Mouse (Mus musculus): ENCODE data around the gene Lrtm2. TPM values are rescaled to one million over a fixed set of nuclear protein-coding genes. Genes with fewer than 3 reads are reported as not detected.
A peak's percentile ranks its signal among the peaks of the same experiment; 100 is the strongest.

Lrtm2 gene
- polyA plus RNA-seq, 1 experiment from 2014 or later: 0.05 TPM

- Histone ChIP-seq H3K4me3 (ENCODE audit: control insufficient read depth in 1 of 2, insufficient read depth in 1 of 2, low read depth in 1 of 2, low read length in 2 of 2) (no peak overlapping the region), H3K4me1 (ENCODE audit: control insufficient read depth in 2 of 2, insufficient read depth in 2 of 2, low read length in 2 of 2) (peaks cover 7 to 17% of the 10 kb centered on the region in 2 experiments; a peak in 3 of 4 replicates), H3K36me3 (ENCODE audit: control insufficient read depth, insufficient read depth, low read length) (no peaks in the 10 kb centered on the region), H3K4me2 (ENCODE audit: low read length) (peak overlapping the region; percentile 27; the same call in 1 of the 2 replicates), H3K27me3 (ENCODE audit: control insufficient read depth, insufficient read depth, low read length) (peaks cover 83% of the 10 kb centered on the region), H3K27ac (replicated peaks in 1 of 2; ENCODE audit: control insufficient read depth in 1 of 2, insufficient read depth in 1 of 2, low read depth in 2 of 2, low read length in 2 of 2) (no peak overlapping the region), H3K9me3 (ENCODE audit: control insufficient read depth, low read length) (no peaks in the 10 kb centered on the region), H3K9ac (ENCODE audit: low read length) (no peak overlapping the region)
- WGBS: 3% methylated on average over 11 of the region's 11 CpGs
- ATAC-seq (ENCODE audit: insufficient number of reproducible peaks, insufficient read depth, low FRiP score, low read depth): no peak
Observed at GRCm38 (mm10) chr6:119328521-119329115, 1.9 kb downstream of the Lrtm2 start.

- Histone ChIP-seq H3K4me1 (ENCODE audit: control insufficient read depth in 2 of 2, insufficient read depth in 2 of 2, low read length in 2 of 2) (peaks cover 7 to 17% of the 10 kb centered on the region in 2 experiments; a peak in 3 of 4 replicates), H3K9me3 (ENCODE audit: control insufficient read depth, low read length) (no peaks in the 10 kb centered on the region), H3K4me3 (ENCODE audit: control insufficient read depth in 1 of 2, insufficient read depth in 1 of 2, low read depth in 1 of 2, low read length in 2 of 2) (no peak overlapping the region), H3K36me3 (ENCODE audit: control insufficient read depth, insufficient read depth, low read length) (no peaks in the 10 kb centered on the region), H3K27ac (replicated peaks in 1 of 2; ENCODE audit: control insufficient read depth in 1 of 2, insufficient read depth in 1 of 2, low read depth in 2 of 2, low read length in 2 of 2) (no peak overlapping the region), H3K9ac (ENCODE audit: low read length) (no peak overlapping the region), H3K27me3 (ENCODE audit: control insufficient read depth, insufficient read depth, low read length) (peaks cover 83% of the 10 kb centered on the region), H3K4me2 (ENCODE audit: low read length) (no peak overlapping the region)
- 29% methylated on average over 7 of the region's 7 CpGs for WGBS
- ATAC-seq (ENCODE audit: insufficient number of reproducible peaks, insufficient read depth, low FRiP score, low read depth): no peak
Observed at GRCm38 (mm10) chr6:119326541-119326940, 4.0 kb downstream of the Lrtm2 start.

GRCm38 (mm10) chr6:119325978-119326377, 4.6 kb downstream of the Lrtm2 start:
- H3K4me3 ChIP-seq (ENCODE audit: control insufficient read depth in 1 of 2, insufficient read depth in 1 of 2, low read depth in 1 of 2, low read length in 2 of 2): no peak overlapping the region
- no peak for ATAC-seq (ENCODE audit: insufficient number of reproducible peaks, insufficient read depth, low FRiP score, low read depth)
- no peaks in the 10 kb centered on the region for H3K9me3 ChIP-seq (ENCODE audit: control insufficient read depth, low read length)
- 57% methylated on average over 6 of the region's 6 CpGs for whole genome bisulfite sequencing
- no peak overlapping the region for H3K27ac ChIP-seq (replicated peaks in 1 of 2; ENCODE audit: control insufficient read depth in 1 of 2, insufficient read depth in 1 of 2, low read depth in 2 of 2, low read length in 2 of 2)
- H3K9ac ChIP-seq (ENCODE audit: low read length): no peak overlapping the region
- peaks cover 83% of the 10 kb centered on the region for H3K27me3 ChIP-seq (ENCODE audit: control insufficient read depth, insufficient read depth, low read length)
- H3K36me3 ChIP-seq (ENCODE audit: control insufficient read depth, insufficient read depth, low read length): no peaks in the 10 kb centered on the region
- H3K4me1 ChIP-seq (ENCODE audit: control insufficient read depth in 2 of 2, insufficient read depth in 2 of 2, low read length in 2 of 2): peaks cover 7 to 17% of the 10 kb centered on the region in 2 experiments; a peak in 3 of 4 replicates
- no peak overlapping the region for H3K4me2 ChIP-seq (ENCODE audit: low read length)

- H3K27me3 ChIP-seq (ENCODE audit: control insufficient read depth, insufficient read depth, low read length): peaks cover 77% of the 10 kb centered on the region
- no peak for ATAC-seq (ENCODE audit: insufficient number of reproducible peaks, insufficient read depth, low FRiP score, low read depth)
Observed at GRCm38 (mm10) chr6:119324776-119325175, 5.8 kb downstream of the Lrtm2 start.

GRCm38 (mm10) chr6:119321752-119322151, 8.8 kb downstream of the Lrtm2 start:
- no peak overlapping the region for H3K4me3 ChIP-seq (ENCODE audit: control insufficient read depth in 1 of 2, insufficient read depth in 1 of 2, low read depth in 1 of 2, low read length in 2 of 2)
- peaks cover 3% of the 10 kb centered on the region; the same call in 1 of the 2 replicates for H3K9me3 ChIP-seq (ENCODE audit: control insufficient read depth, low read length)
- no peaks in the 10 kb centered on the region for H3K36me3 ChIP-seq (ENCODE audit: control insufficient read depth, insufficient read depth, low read length)
- no peak overlapping the region for H3K9ac ChIP-seq (ENCODE audit: low read length)
- H3K4me1 ChIP-seq (ENCODE audit: control insufficient read depth in 2 of 2, insufficient read depth in 2 of 2, low read length in 2 of 2): no peaks in the 10 kb centered on the region
- peaks cover 58% of the 10 kb centered on the region for H3K27me3 ChIP-seq (ENCODE audit: control insufficient read depth, insufficient read depth, low read length)
- no peak for ATAC-seq (ENCODE audit: insufficient number of reproducible peaks, insufficient read depth, low FRiP score, low read depth)
- no peak overlapping the region for H3K4me2 ChIP-seq (ENCODE audit: low read length)
- no peak overlapping the region for H3K27ac ChIP-seq (replicated peaks in 1 of 2; ENCODE audit: control insufficient read depth in 1 of 2, insufficient read depth in 1 of 2, low read depth in 2 of 2, low read length in 2 of 2)
- 68% methylated on average over 7 of the region's 7 CpGs for WGBS

More at GRCm38 (mm10) chr6:119324776-119325175, 5.8 kb downstream of the Lrtm2 start:
- WGBS: 55% methylated on average over 10 of the region's 10 CpGs
- peaks cover 5 to 10% of the 10 kb centered on the region in 2 experiments; a peak in 3 of 4 replicates for H3K4me1 ChIP-seq (ENCODE audit: control insufficient read depth in 2 of 2, insufficient read depth in 2 of 2, low read length in 2 of 2)
- no peak overlapping the region for H3K9ac ChIP-seq (ENCODE audit: low read length)
- H3K27ac ChIP-seq (replicated peaks in 1 of 2; ENCODE audit: control insufficient read depth in 1 of 2, insufficient read depth in 1 of 2, low read depth in 2 of 2, low read length in 2 of 2): no peak overlapping the region
- no peaks in the 10 kb centered on the region for H3K9me3 ChIP-seq (ENCODE audit: control insufficient read depth, low read length)
- H3K36me3 ChIP-seq (ENCODE audit: control insufficient read depth, insufficient read depth, low read length): no peaks in the 10 kb centered on the region
- H3K4me3 ChIP-seq (ENCODE audit: control insufficient read depth in 1 of 2, insufficient read depth in 1 of 2, low read depth in 1 of 2, low read length in 2 of 2): no peak overlapping the region
- no peak overlapping the region for H3K4me2 ChIP-seq (ENCODE audit: low read length)

- H3K27me3 ChIP-seq (ENCODE audit: control insufficient read depth, insufficient read depth, low read length): peaks cover 45% of the 10 kb centered on the region
Observed at GRCm38 (mm10) chr6:119320481-119320880, 10.1 kb downstream of the Lrtm2 start.

GRCm38 (mm10) chr6:119319358-119319757, 11.2 kb downstream of the Lrtm2 start:
- 67% methylated on average over 2 of the region's 2 CpGs for WGBS
- H3K27me3 ChIP-seq (ENCODE audit: control insufficient read depth, insufficient read depth, low read length): peaks cover 38% of the 10 kb centered on the region
- ATAC-seq (ENCODE audit: insufficient number of reproducible peaks, insufficient read depth, low FRiP score, low read depth): no peak

More at GRCm38 (mm10) chr6:119320481-119320880, 10.1 kb downstream of the Lrtm2 start:
- Histone ChIP-seq H3K9me3 (ENCODE audit: control insufficient read depth, low read length) (peaks cover 3% of the 10 kb centered on the region; the same call in 1 of the 2 replicates), H3K4me1 (ENCODE audit: control insufficient read depth in 2 of 2, insufficient read depth in 2 of 2, low read length in 2 of 2) (no peaks in the 10 kb centered on the region), H3K9ac (ENCODE audit: low read length) (no peak overlapping the region), H3K27ac (replicated peaks in 1 of 2; ENCODE audit: control insufficient read depth in 1 of 2, insufficient read depth in 1 of 2, low read depth in 2 of 2, low read length in 2 of 2) (no peak overlapping the region), H3K36me3 (ENCODE audit: control insufficient read depth, insufficient read depth, low read length) (no peaks in the 10 kb centered on the region), H3K4me2 (ENCODE audit: low read length) (no peak overlapping the region), H3K4me3 (ENCODE audit: control insufficient read depth in 1 of 2, insufficient read depth in 1 of 2, low read depth in 1 of 2, low read length in 2 of 2) (no peak overlapping the region)
- ATAC-seq (ENCODE audit: insufficient number of reproducible peaks, insufficient read depth, low FRiP score, low read depth): no peak
- 29% methylated on average over 16 of the region's 16 CpGs for WGBS

More at GRCm38 (mm10) chr6:119319358-119319757, 11.2 kb downstream of the Lrtm2 start:
- H3K27ac ChIP-seq (replicated peaks in 1 of 2; ENCODE audit: control insufficient read depth in 1 of 2, insufficient read depth in 1 of 2, low read depth in 2 of 2, low read length in 2 of 2): no peak overlapping the region
- H3K4me3 ChIP-seq (ENCODE audit: control insufficient read depth in 1 of 2, insufficient read depth in 1 of 2, low read depth in 1 of 2, low read length in 2 of 2): no peak overlapping the region
- no peaks in the 10 kb centered on the region for H3K36me3 ChIP-seq (ENCODE audit: control insufficient read depth, insufficient read depth, low read length)
- no peak overlapping the region for H3K4me2 ChIP-seq (ENCODE audit: low read length)
- H3K9me3 ChIP-seq (ENCODE audit: control insufficient read depth, low read length): peaks cover 3% of the 10 kb centered on the region; the same call in 1 of the 2 replicates
- H3K9ac ChIP-seq (ENCODE audit: low read length): no peak overlapping the region
- no peaks in the 10 kb centered on the region for H3K4me1 ChIP-seq (ENCODE audit: control insufficient read depth in 2 of 2, insufficient read depth in 2 of 2, low read length in 2 of 2)

Data from heart, embryonic 14.5 days (tissue).